Mouse (Mus musculus) cerebellum, adult 2 months (tissue): Measurements from ENCODE around the gene Gm8797.

Experiments used
- CTCF ChIP-seq: fragments of 200-500 bp; IDR thresholded peaks from 2 replicates; pipeline ENCODE4 v1.5.1; 2011; ENCODE audit warnings: low read depth, mild to moderate bottlenecking, control low read depth, low read length, moderate library complexity, borderline replicate concordance; ENCODE audit not compliant: insufficient read depth
- POLR2A ChIP-seq: fragments of 200-500 bp; IDR thresholded peaks from 2 replicates; pipeline ENCODE4 v1.6.1; 2011; ENCODE audit warnings: low read length, control low read depth, borderline replicate concordance; ENCODE audit not compliant: insufficient read depth

- no peak for TF ChIP-seq CTCF
- no peak for TF ChIP-seq POLR2A
Measured at GRCm38 (mm10) chr3:5776894-5777293, 26.3 kb downstream of the Gm8797 start.
